Comparison of ENCODE assay signal across 7 mouse cellular contexts in the genomic region with DNA sequence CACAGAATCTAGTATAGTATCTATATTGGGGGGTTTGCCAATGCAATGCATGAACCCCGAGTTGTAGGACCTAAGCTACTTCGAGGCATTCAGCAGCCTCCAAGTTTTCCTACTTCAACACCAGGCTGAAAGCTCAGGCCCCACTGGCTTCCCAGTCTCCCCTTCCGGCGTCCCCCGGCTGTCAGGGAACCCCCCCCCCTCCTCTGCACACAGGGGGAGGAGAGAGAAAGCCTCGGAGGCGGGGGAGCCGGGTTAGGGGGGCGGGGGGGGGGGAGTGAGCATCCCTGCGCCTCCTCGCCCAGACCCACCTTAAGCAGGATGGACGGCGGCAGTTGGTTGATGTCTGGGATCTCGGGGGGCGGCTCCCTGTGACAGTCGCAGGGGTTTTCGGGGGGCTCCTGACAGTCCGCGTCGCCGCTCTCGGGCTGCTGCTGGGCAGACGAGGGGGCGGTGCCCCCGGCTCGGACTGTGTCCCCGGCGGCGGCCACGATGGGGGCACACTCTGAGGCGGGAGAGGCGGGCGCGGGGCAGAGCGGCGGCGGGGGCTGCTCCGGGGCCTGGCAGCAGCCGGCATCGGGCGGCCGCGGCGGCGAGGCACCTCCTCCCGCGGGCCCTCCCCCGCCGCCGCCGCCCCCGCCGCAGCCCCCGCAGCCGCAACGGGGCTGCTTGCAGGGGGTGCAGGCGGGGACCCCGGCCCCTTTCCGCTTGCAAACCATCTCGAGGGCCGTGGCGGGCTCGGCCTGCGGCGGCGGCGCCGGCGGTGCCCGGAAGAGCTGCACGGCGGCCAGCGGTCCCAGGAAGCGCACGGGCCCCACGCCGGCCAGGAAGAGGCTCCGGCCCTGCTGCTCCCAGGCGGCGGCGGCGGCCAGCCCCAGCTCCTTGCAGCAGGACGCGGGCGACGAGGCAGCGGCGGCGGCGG. TPM values are rescaled to one million over a fixed set of nuclear protein-coding genes. Genes with fewer than 3 reads are reported as not detected.
DNase-seq lines count a peak whose midpoint lies in the region; ATAC-seq and TF ChIP-seq lines count a peak whose summit lies in the region.

No protein-coding gene starts in this region.

- no peak for TF ChIP-seq POLR2A in limb, embryonic 14.5 days (IDR thresholded peaks at IDR 0.05; ENCODE audit: borderline replicate concordance, extremely low read depth, insufficient read depth, insufficient read length)

- POLR2A ChIA-PET in Patski (lab: Charles Lee), result interaction anchor here (1.5 kb wide), 1 partner anchor 14 kb away, joined by 4 read pairs; no protein-coding TSS in a partner anchor

- no peaks in the 10 kb centered on the region for H3K36me3 ChIP-seq in hindbrain, embryonic 15.5 days
- H3K36me3 ChIP-seq in limb, embryonic 14.5 days (ENCODE audit: control insufficient read depth, insufficient read depth, low read length), result peaks cover 3% of the 10 kb centered on the region; the same call in 1 of the 2 replicates
- H3K36me3 ChIP-seq in midbrain, embryonic 15.5 days (replicated peaks), result no peaks in the 10 kb centered on the region

- H3K9ac ChIP-seq in hindbrain, embryonic 15.5 days, result peak overlapping the region; percentile 95
- H3K9ac ChIP-seq in limb, embryonic 14.5 days (ENCODE audit: low read depth, low read length, severe bottlenecking), result peak overlapping the region; percentile 98
- H3K9ac ChIP-seq in midbrain, embryonic 15.5 days, result peak overlapping the region; percentile 100

- H3K27ac ChIP-seq in hindbrain, embryonic 15.5 days (replicated peaks), result peak overlapping the region; percentile 96
- peak overlapping the region; percentile 98 for H3K27ac ChIP-seq in limb, embryonic 14.5 days (replicated peaks; ENCODE audit: low read depth, low read length)
- peak overlapping the region; percentile 98 for H3K27ac ChIP-seq in midbrain, embryonic 15.5 days

- WGBS in hindbrain, embryonic 15.5 days, result 1% methylated on average over 68 of the region's 90 CpGs
- WGBS in limb, embryonic 14.5 days, result 3% methylated on average over 25 of the region's 90 CpGs
- under 1% methylated on average over 68 of the region's 90 CpGs for WGBS in midbrain, embryonic 15.5 days

- peak overlapping the region; percentile 71 for H3K4me2 ChIP-seq in hindbrain, embryonic 15.5 days
- peak overlapping the region; percentile 75 for H3K4me2 ChIP-seq in limb, embryonic 14.5 days (replicated peaks; ENCODE audit: low read depth, low read length, severe bottlenecking)
- peak overlapping the region; percentile 65 for H3K4me2 ChIP-seq in midbrain, embryonic 15.5 days

- H3K9me3 ChIP-seq in hindbrain, embryonic 15.5 days, result no peaks in the 10 kb centered on the region
- no peaks in the 10 kb centered on the region for H3K9me3 ChIP-seq in limb, embryonic 14.5 days (ENCODE audit: control insufficient read depth, low read length)
- H3K9me3 ChIP-seq in midbrain, embryonic 15.5 days, result no peaks in the 10 kb centered on the region

- no peak for DNase-seq in Patski (ENCODE audit: low read depth, low spot score)
- DNase-seq in cerebellum, adult 11-12 months, result peak; percentile 69
- DNase-seq in gastrocnemius, adult 18-20 months (ENCODE audit: low spot score), result peak; percentile 38
- peak; percentile 51 for DNase-seq in limb, embryonic 14.5 days (ENCODE audit: low spot score)
- peak; percentile 29 to 30 for DNase-seq in spleen, postnatal 36 days (ENCODE audit: low spot score in 2 of 2)

- peak overlapping the region; percentile 92 for H3K4me3 ChIP-seq in hindbrain, embryonic 15.5 days
- peak overlapping the region; percentile 91 for H3K4me3 ChIP-seq in limb, embryonic 14.5 days (replicated peaks; ENCODE audit: low read length)
- H3K4me3 ChIP-seq in midbrain, embryonic 15.5 days, result peak overlapping the region; percentile 98

- peak; percentile 59 for ATAC-seq in Patski
- peak; percentile 74 for ATAC-seq in hindbrain, embryonic 15.5 days (ENCODE audit: low FRiP score, low read depth)
- peak; percentile 54 for ATAC-seq in limb, embryonic 14.5 days (ENCODE audit: low FRiP score, low read depth)
- ATAC-seq in midbrain, embryonic 15.5 days (replicated peaks), result peak; percentile 69

- in situ Hi-C loops in Patski (cut with MboI; ENCODE audit: low pct_unique_long_range_greater_than_20kb), result no loop called here

- H3K4me1 ChIP-seq in hindbrain, embryonic 15.5 days (replicated peaks), result peaks cover 52% of the 10 kb centered on the region
- H3K4me1 ChIP-seq in limb, embryonic 14.5 days (ENCODE audit: control insufficient read depth, insufficient read depth, low read length), result peaks cover 36% of the 10 kb centered on the region
- H3K4me1 ChIP-seq in midbrain, embryonic 15.5 days, result peaks cover 52% of the 10 kb centered on the region

- CTCF ChIA-PET in Patski (lab: Charles Lee), result no interaction called here

- no peaks in the 10 kb centered on the region for H3K27me3 ChIP-seq in Patski
- H3K27me3 ChIP-seq in hindbrain, embryonic 15.5 days, result no peaks in the 10 kb centered on the region
- no peaks in the 10 kb centered on the region for H3K27me3 ChIP-seq in limb, embryonic 14.5 days (ENCODE audit: control insufficient read depth, insufficient read depth, low read length)
- no peaks in the 10 kb centered on the region for H3K27me3 ChIP-seq in midbrain, embryonic 15.5 days (replicated peaks)

- TF ChIP-seq CTCF in Patski (IDR thresholded peaks at IDR 0.05), result no peak

RNA-seq across cellular contexts. Expression of a gene that starts 0.8 kb away (rescaled TPM):
- polyA plus RNA-seq in Patski (2021), result 28.7 TPM
- total RNA-seq in gastrocnemius, adult 18-20 months (2021), result 10 to 100 TPM; 47.4 to 47.8 TPM
- 13.6 and 32.0 TPM in 2 replicates for polyA plus RNA-seq in hindbrain, embryonic 15.5 days (2015; fragmentation: Nextera tagmentation; extraction: Ambion mirVana)
- polyA plus RNA-seq in limb, embryonic 14.5 days (2012; rRNA removed), result 12.6 and 13.3 TPM in 2 replicates
- 12.9 and 14.7 TPM in 2 replicates for polyA plus RNA-seq in limb, embryonic 14.5 days (2014; fragmentation: Nextera tagmentation; extraction: Ambion mirVana)
- 26.5 and 39.8 TPM in 2 replicates for polyA plus RNA-seq in midbrain, embryonic 15.5 days (2015; fragmentation: Nextera tagmentation; extraction: Ambion mirVana)
